Mouse (Mus musculus): Measurements from ENCODE around the gene Ttll10.

DNA sequence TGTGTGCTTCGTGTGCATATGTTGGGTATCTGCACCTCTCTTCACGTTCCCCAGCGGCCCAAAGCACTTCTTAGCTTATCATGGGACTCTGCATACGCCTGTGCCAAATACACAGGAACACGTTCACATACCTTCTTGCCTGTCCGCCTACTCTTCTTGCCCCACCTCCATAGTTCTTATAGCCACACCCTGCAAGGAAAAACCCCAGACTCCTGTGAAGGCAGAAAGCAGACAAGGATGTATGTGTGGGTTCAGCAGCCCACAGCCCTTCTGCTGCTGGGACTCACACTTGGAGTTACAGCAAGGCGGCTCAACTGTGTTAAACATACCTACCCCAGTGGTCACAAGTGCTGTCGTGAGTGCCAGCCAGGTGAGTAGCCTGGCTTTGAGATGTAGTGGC, 45.6 kb downstream of the Ttll10 start, which contains the start of gene Tnfrsf4:
- no peak for TF ChIP-seq CTCF (conservative IDR thresholded peaks at IDR 0.05; ENCODE audit: insufficient read depth, insufficient read length, low read depth, low read length)
- TF ChIP-seq POLR2A (IDR thresholded peaks at IDR 0.05; ENCODE audit: low read depth, low read length), result no peak
